Mouse (Mus musculus): Measurements from ENCODE around the gene Ppp1r2. TPM values are rescaled to one million over a fixed set of nuclear protein-coding genes. Genes with fewer than 3 reads are reported as not detected.

The Ppp1r2 gene
- polyA plus RNA-seq, 1 experiment from 2014 or later = 94.9 TPM

Small RNA genes within 50 kb of the gene (microRNA-seq; reads per million reads assigned to microRNA genes)
- not detected for gene Gm27415

Other genes with a start within 250 kb of the Ppp1r2 start
- gene Xxylt1, start 193.8 kb downstream of the Ppp1r2 start, polyA plus RNA-seq (2015; fragmentation: Nextera tagmentation; extraction: Ambion mirVana) = 6.8 and 9.9 TPM in 2 replicates
- 10.6 and 12.2 TPM in 2 replicates for gene Acap2, start 74.0 kb downstream of the Ppp1r2 start, polyA plus RNA-seq (2015; fragmentation: Nextera tagmentation; extraction: Ambion mirVana)
- 0.33 and 0.35 TPM in 2 replicates for gene Apod, start 39.5 kb upstream of the Ppp1r2 start, polyA plus RNA-seq (2015; fragmentation: Nextera tagmentation; extraction: Ambion mirVana)
- 8.4 and 10.9 TPM in 2 replicates for gene Bdh1, start 147.0 kb upstream of the Ppp1r2 start, polyA plus RNA-seq (2015; fragmentation: Nextera tagmentation; extraction: Ambion mirVana)

Measured in heart, embryonic 15.5 days (tissue).